Mouse (Mus musculus) thymus, adult 2 months (tissue): ENCODE data around the gene Coro2b.

ENCODE experiments used
- CTCF ChIP-seq: fragments of 200-500 bp; IDR thresholded peaks from 2 replicates; pipeline ENCODE4 v1.5.1; 2012; ENCODE audit warnings: mild to moderate bottlenecking, control low read depth, low read length, moderate library complexity, borderline replicate concordance; ENCODE audit not compliant: control insufficient read depth, poor library complexity, insufficient read depth; ENCODE audit errors: extremely low read depth
- POLR2A ChIP-seq: fragments of 200-500 bp; IDR thresholded peaks from 2 replicates; pipeline ENCODE4 v1.6.1; 2012; ENCODE audit warnings: mild to moderate bottlenecking, low read length, control low read depth, moderate library complexity; ENCODE audit not compliant: control insufficient read depth, poor library complexity, insufficient read depth; ENCODE audit errors: extremely low read depth

GRCm38 (mm10) chr9:62460086-62460485, 76.8 kb downstream of the Coro2b start:
- no peak for TF ChIP-seq POLR2A
- TF ChIP-seq CTCF = no peak
